ENCODE assay signal across 26 mouse cellular contexts in the genomic region with DNA sequence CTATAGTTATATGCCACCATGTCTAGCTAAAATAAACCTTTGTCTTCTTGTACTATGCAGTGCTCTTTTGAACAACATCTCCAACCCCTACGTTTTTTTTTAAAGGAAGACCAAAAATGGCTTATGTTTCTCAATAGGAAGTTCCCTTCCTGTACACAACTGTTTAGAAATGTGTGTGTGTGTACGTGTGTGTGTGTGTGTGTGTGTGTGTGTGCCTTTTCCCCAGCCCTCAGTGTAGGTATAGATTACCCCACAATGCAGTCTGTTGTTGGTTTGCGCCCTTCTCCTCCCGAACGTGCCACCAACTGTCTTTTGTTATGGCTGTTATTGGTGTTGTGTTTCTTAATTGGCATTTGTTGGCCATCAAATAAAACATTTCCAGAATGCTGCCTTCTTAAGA. TPM values are rescaled to one million over a fixed set of nuclear protein-coding genes. Genes with fewer than 3 reads are reported as not detected.
"Had no signal": no experiment of that assay in that cellular context is flagged by ENCODE, and none has a peak within 500 bp of the region (broad histone marks: within the 10 kb centered on the region; RNA-seq: fewer than 3 reads in every experiment).

No protein-coding gene starts in this region.

- H3K36me3 ChIP-seq: lung, embryonic 15.5 days; midbrain, embryonic 10.5 days; midbrain, embryonic 13.5 days; neural tube, embryonic 13.5 days; stomach, embryonic 15.5 days had no signal

- H3K4me2 ChIP-seq: lung, embryonic 15.5 days; midbrain, embryonic 13.5 days; neural tube, embryonic 13.5 days; stomach, embryonic 15.5 days had no signal

- H3K9me3 ChIP-seq: lung, embryonic 15.5 days; megakaryocyte, embryonic 14.5 days; midbrain, embryonic 10.5 days; midbrain, embryonic 13.5 days; neural tube, embryonic 13.5 days; stomach, embryonic 15.5 days had no signal

- DNase-seq: kidney, adult 2 months; kidney, postnatal 25 days; layer of hippocampus, postnatal 36 days; lung, adult 18-20 months; lung, postnatal 10 days; lung, postnatal 36 days; retina, postnatal 1 day; right cerebral cortex, postnatal 25 days; spleen, adult 18-20 months; thymus, postnatal 36 days had no signal

- H3K27ac ChIP-seq: kidney, postnatal 0 days; left cerebral cortex, adult 2 months; liver, embryonic 14.5 days; lung, embryonic 15.5 days; midbrain, embryonic 10.5 days; midbrain, embryonic 13.5 days; neural tube, embryonic 13.5 days; stomach, embryonic 15.5 days had no signal

- ATAC-seq: intestine, postnatal 0 days; midbrain, embryonic 13.5 days; midbrain, embryonic 16.5 days had no signal

- H3K9ac ChIP-seq: liver, embryonic 14.5 days; lung, embryonic 15.5 days; midbrain, embryonic 13.5 days; neural tube, embryonic 13.5 days; stomach, embryonic 15.5 days had no signal

- H3K4me3 ChIP-seq: left cerebral cortex, adult 2 months; lung, embryonic 15.5 days; megakaryocyte, embryonic 14.5 days; midbrain, embryonic 10.5 days; midbrain, embryonic 13.5 days; myocyte; neural tube, embryonic 13.5 days; stomach, embryonic 15.5 days had no signal

- H3K4me1 ChIP-seq: stomach, embryonic 15.5 days had no signal

- H3K27me3 ChIP-seq: lung, embryonic 15.5 days; megakaryocyte, embryonic 14.5 days; midbrain, embryonic 13.5 days; neural tube, embryonic 13.5 days; stomach, embryonic 15.5 days had no signal

RNA-seq across cellular contexts. Expression of gene Calr4, which starts 26.8 kb away (rescaled TPM):
- total RNA-seq: liver, adult 2 months; monocyte, adult 5-6 weeks had no signal
- polyA plus RNA-seq: kidney, adult 2 months; large intestine, adult 2 months; limb, embryonic 11.5 days; liver, adult 2 months; lung, embryonic 15.5 days had no signal
